Mouse (Mus musculus) testis, adult 2 months (tissue): ENCODE measurements around the gene Kiss1r. TPM values are rescaled to one million over a fixed set of nuclear protein-coding genes. Genes with fewer than 3 reads are reported as not detected.
A peak's percentile ranks its signal among the peaks of the same experiment; 100 is the strongest.

Source experiments
- H3K27ac ChIP-seq: fragments of 200-500 bp; 2 replicates; pipeline ENCODE4 v1.5.1; 2012; ENCODE audit warnings: low read depth, low read length; ENCODE audit not compliant: control insufficient read depth, insufficient read depth
- H3K27me3 ChIP-seq: fragments of 200-500 bp; 2 replicates; pipeline ENCODE4 v1.6.1; 2012; ENCODE audit warnings: mild to moderate bottlenecking, low read length, moderate library complexity; ENCODE audit not compliant: control insufficient read depth, insufficient read depth
- H3K36me3 ChIP-seq: fragments of 200-500 bp; 2 replicates; pipeline ENCODE4 v1.6.1; 2012; ENCODE audit warnings: mild to moderate bottlenecking, low read length; ENCODE audit not compliant: control insufficient read depth, insufficient read depth
- H3K4me1 ChIP-seq: fragments of 200-500 bp; 2 replicates; pipeline ENCODE4 v1.6.1; 2012; ENCODE audit warnings: low read length; ENCODE audit not compliant: control insufficient read depth, insufficient read depth
- H3K4me3 ChIP-seq: fragments of 200-500 bp; 2 replicates; pipeline ENCODE4 v1.5.1; 2012; ENCODE audit warnings: low read depth, mild to moderate bottlenecking, low read length, moderate library complexity, mixed read lengths; ENCODE audit not compliant: control insufficient read depth
- CTCF ChIP-seq: fragments of 200-500 bp; IDR thresholded peaks from 2 replicates; pipeline ENCODE4 v1.5.1; 2012; ENCODE audit warnings: low read depth, mild to moderate bottlenecking, inconsistent platforms, low read length, moderate library complexity; ENCODE audit not compliant: control insufficient read depth, insufficient read depth, insufficient replicate concordance
- POLR2A ChIP-seq: fragments of 200-500 bp; IDR thresholded peaks from 2 replicates; pipeline ENCODE4 v1.6.1; 2012; ENCODE audit warnings: low read depth, mild to moderate bottlenecking, inconsistent platforms, low read length, moderate library complexity; ENCODE audit not compliant: control insufficient read depth
- polyA plus RNA-seq: library from polyadenylated mRNA; depleted of rRNA; stranded (reverse); fragments of >200 nt; gene quantifications from 2 replicates; pipeline ENCODE4 v1.2.3, GENCODE M21; 2012

Gene Kiss1r
- polyA plus RNA-seq, 1 experiment = 0.99 TPM

DNA sequence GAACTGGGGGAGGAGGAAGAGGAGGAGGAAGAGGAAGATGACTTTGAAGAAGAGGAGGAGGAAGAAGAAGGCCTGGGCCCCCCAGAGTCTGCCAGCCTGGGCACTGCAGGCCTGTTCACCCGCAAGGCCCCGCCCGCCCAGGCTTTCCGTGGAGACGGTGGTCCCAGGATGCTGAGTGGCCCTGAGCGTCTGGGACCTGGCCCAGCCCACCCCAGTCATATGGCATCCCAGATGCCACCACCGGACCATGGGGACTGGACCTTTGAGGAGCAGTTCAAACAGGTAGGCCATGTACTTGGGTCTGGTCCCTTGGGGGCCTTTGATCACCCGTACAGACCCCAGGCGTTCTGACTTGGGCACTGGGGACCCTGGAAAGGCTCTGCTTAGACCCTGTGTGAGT, 15.0 kb downstream of the Kiss1r start:
- Histone ChIP-seq H3K4me1 (peaks cover 39% of the 10 kb centered on the region), H3K4me3 (peak overlapping the region; percentile 83), H3K27me3 (no peaks in the 10 kb centered on the region), H3K36me3 (no peaks in the 10 kb centered on the region), H3K27ac (no peak overlapping the region)
- TF ChIP-seq POLR2A (no peak), CTCF (no peak)

DNA sequence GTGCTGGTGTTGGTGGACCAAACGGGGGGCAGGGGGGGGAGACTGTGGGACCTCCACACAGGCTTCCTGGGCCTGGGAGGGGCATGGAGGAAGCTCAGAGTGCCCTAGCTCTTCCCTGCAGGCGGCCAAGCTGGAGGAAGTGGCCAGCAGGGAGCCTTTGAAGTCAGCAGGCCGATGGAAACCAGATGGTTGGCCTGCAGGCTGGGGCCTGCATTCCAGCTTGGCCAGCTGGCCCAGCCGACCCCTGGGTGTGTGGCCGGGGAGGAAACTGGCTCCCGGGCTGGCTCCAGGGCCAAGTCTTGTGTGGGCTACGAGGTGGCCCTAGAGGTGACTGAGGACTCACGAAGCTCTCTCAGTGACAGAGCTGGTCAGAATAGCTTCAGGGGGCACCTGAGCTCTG, 16.0 kb downstream of the Kiss1r start:
- Histone ChIP-seq H3K27ac (no peak overlapping the region), H3K4me3 (peak overlapping the region; percentile 83), H3K4me1 (peaks cover 38% of the 10 kb centered on the region), H3K27me3 (no peaks in the 10 kb centered on the region), H3K36me3 (no peaks in the 10 kb centered on the region)
- no peak for TF ChIP-seq CTCF
- TF ChIP-seq POLR2A = no peak

DNA sequence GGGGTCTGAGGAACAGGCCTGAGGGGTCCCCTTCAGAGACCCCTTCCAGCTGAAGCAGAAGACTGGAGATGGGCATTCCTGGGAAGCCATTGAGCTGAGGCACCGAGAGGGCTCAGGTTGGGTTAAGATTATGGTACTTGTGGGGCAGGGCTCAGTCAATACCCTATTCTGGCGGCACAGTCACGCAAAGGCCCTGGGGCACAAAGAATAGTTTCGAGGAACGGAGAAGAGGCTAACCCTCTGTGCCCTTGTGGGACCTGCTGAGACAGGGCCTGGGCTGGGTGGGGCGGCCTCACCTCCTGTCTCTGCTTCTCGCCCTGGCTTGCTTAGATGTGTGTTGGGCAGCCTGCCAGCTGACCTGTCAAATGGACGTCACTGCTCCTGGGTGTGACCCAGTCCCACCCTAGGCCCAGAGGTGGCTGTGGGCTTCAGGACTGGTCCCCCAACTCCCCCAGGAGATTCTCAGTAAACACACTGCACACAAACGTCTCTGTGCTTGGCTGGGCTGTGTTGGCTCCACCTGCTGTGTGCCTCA, 16.4 kb downstream of the Kiss1r start:
- Histone ChIP-seq H3K4me3 (peak overlapping the region; percentile 7), H3K27me3 (no peaks in the 10 kb centered on the region), H3K27ac (no peak overlapping the region), H3K36me3 (no peaks in the 10 kb centered on the region), H3K4me1 (peaks cover 33% of the 10 kb centered on the region)
- no peak for TF ChIP-seq POLR2A
- TF ChIP-seq CTCF = no peak

DNA sequence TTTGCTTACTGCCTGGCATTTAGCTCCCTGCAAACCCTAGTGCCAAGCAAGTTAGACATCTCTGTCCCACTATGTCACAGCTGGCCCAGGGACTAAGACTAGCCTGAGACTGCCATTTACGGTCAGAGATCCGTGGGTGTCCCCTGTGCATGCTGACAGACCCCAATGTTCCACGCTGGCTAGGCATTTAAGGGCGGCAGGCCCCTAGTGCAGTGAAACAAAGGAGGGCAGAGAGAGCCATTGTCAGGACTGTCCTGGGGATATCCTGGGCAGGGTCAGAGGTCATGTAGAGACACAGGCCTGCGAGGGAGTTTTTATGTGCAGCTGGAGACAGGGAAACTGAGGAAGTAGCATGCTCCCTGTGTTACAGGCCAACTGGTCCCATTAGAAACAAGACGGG, 17.1 kb downstream of the Kiss1r start:
- Histone ChIP-seq H3K4me1 (peaks cover 33% of the 10 kb centered on the region), H3K27me3 (no peaks in the 10 kb centered on the region), H3K36me3 (no peaks in the 10 kb centered on the region), H3K4me3 (peak overlapping the region; percentile 7; the same call in 1 of the 2 replicates), H3K27ac (no peak overlapping the region)
- no peak for TF ChIP-seq CTCF
- no peak for TF ChIP-seq POLR2A

DNA sequence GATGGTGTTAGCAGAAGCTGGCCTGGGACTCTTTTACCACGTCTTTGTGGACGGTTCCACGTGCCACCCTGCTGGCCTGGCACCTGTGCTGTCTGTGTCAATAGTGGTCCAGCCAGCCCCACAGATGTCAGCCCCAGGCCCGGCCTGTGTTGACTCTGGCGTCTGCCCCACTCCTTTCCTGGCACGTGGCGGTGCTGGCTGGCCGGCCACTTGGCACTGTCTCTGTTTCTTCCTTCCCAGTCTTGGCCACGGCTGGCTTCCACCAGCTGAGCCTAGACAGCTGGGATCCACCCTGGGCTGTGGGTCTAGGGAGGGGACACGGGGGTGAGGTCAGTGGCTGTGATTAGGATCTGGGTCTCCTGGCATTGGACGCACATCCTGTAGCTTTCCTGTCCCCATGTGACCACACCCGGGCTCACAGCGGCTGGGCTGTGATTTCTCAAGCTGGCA, 17.5 kb downstream of the Kiss1r start:
- Histone ChIP-seq H3K4me1 (peaks cover 31% of the 10 kb centered on the region), H3K4me3 (no peak overlapping the region), H3K36me3 (no peaks in the 10 kb centered on the region)

DNA sequence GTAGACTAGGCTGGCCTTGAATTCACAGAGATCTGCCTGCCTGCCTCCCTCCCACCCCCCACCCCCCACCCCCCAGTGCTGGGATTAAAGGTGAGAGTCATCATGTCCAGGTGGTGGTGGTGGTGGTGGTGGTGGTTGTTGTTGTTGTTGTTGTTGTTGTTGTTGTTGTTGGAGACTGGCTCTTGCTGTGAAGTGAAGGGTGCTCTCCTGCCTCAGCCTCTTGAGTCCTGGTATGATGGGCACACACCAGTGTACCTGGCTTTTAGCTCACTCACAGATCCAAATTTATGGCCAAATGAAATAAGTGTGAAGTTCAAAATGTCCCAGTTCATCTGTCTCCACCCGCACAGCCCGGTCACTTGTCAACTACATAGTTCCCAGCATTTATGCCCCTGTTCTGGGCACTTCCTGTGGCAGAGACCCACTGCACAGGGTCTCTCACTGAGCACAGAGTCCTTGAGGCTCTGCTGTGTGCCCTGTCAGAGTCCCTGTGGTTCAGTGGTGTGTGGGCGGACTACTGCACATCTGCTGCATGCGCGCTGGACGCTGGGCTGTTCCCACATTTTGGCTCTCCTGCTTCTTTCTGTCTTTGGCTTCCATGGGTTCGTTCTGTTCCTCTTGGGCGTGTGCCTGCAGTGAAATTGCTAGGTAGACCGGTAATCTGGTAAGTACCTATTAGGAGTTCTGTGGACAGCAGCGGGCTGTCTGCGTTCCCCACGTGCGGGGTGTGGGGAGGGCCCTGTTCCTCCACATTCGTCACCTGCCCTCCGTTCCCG, 18.2 kb downstream of the Kiss1r start:
- H3K27me3 ChIP-seq = no peaks in the 10 kb centered on the region
- no peak overlapping the region for H3K27ac ChIP-seq
- no peak overlapping the region for H3K4me3 ChIP-seq
- TF ChIP-seq CTCF (no peak), POLR2A (no peak)
- H3K36me3 ChIP-seq = no peaks in the 10 kb centered on the region
- H3K4me1 ChIP-seq = peaks cover 29% of the 10 kb centered on the region

More for the DNA sequence above, 17.5 kb downstream of the Kiss1r start:
- Histone ChIP-seq H3K27me3 (no peaks in the 10 kb centered on the region), H3K27ac (no peak overlapping the region)
- TF ChIP-seq CTCF (no peak), POLR2A (no peak)

DNA sequence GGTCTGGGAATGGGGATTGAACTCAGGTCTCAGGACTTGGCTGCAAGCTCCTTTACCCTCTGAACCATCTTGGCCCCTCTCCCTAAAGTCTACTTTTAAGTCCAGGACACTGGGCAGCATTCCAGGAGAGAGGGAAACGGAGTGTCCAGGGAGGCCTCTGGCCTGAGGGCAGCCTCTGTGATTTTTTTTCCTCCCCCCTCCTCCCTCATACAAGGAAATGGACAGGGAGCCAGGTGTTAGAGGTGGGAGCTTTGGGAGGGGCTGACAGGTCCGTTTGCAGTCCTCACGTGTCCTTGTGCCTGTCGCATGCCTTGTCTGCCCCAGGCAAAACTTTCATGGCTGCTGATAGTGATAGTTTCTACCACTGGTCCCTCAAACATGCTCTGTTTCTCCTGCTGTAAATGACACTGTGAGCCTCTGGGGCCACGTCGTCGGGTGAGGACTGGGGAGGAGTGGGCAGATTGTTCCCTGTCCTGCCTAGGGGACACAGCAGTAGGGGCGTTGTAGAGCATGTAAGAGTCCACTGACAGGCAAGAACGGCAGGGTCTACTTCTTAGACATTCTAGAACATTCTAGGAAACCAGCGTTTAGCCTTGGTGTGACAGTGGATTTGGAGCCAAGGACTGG, 19.6 kb downstream of the Kiss1r start:
- no peaks in the 10 kb centered on the region for H3K36me3 ChIP-seq
- no peak overlapping the region for H3K4me3 ChIP-seq
- peaks cover 29% of the 10 kb centered on the region for H3K4me1 ChIP-seq
- no peaks in the 10 kb centered on the region for H3K27me3 ChIP-seq
- no peak overlapping the region for H3K27ac ChIP-seq
- no peak for TF ChIP-seq CTCF
- TF ChIP-seq POLR2A = no peak
